Mouse (Mus musculus): ENCODE measurements around the gene Sdk2. TPM values are rescaled to one million over a fixed set of nuclear protein-coding genes. Genes with fewer than 3 reads are reported as not detected.

Sdk2 gene
- polyA plus RNA-seq, 1 experiment from 2014 or later: 3.6 TPM

GRCm38 (mm10) chr11:113831608-113832007 lies 235.2 kb downstream of the Sdk2 start:
- Histone ChIP-seq H3K9ac (no peak overlapping the region), H3K27me3 (ENCODE audit: control insufficient read depth, insufficient read depth, low read length) (no peaks in the 10 kb centered on the region), H3K4me2 (replicated peaks) (no peak overlapping the region), H3K9me3 (ENCODE audit: control insufficient read depth, low read length) (no peaks in the 10 kb centered on the region), H3K4me3 (replicated peaks; ENCODE audit: low read length) (no peak overlapping the region), H3K27ac (no peak overlapping the region), H3K36me3 (replicated peaks; ENCODE audit: control insufficient read depth, insufficient read depth) (peaks cover 18% of the 10 kb centered on the region; the same call in 1 of the 2 replicates), H3K4me1 (replicated peaks; ENCODE audit: control insufficient read depth, insufficient read depth, low read length) (peaks cover 8% of the 10 kb centered on the region; the same call in 1 of the 2 replicates)
- no peak for ATAC-seq (ENCODE audit: low FRiP score)
- no peak for DNase-seq (ENCODE audit: low spot score)
- WGBS: 80% methylated on average over 6 of the region's 6 CpGs

GRCm38 (mm10) chr11:113828081-113828554 lies 238.7 kb downstream of the Sdk2 start:
- WGBS: 28% methylated on average over 24 of the region's 24 CpGs
- H3K4me1 ChIP-seq (replicated peaks; ENCODE audit: control insufficient read depth, insufficient read depth, low read length): peaks cover 8% of the 10 kb centered on the region; the same call in 1 of the 2 replicates

GRCm38 (mm10) chr11:113820005-113820404 lies 246.8 kb downstream of the Sdk2 start:
- H3K9ac ChIP-seq: no peak overlapping the region
- H3K4me2 ChIP-seq (replicated peaks): no peak overlapping the region
- H3K9me3 ChIP-seq (ENCODE audit: control insufficient read depth, low read length): no peaks in the 10 kb centered on the region
- WGBS: 87% methylated on average over 10 of the region's 10 CpGs
- no peaks in the 10 kb centered on the region for H3K4me1 ChIP-seq (replicated peaks; ENCODE audit: control insufficient read depth, insufficient read depth, low read length)
- H3K27me3 ChIP-seq (ENCODE audit: control insufficient read depth, insufficient read depth, low read length): no peaks in the 10 kb centered on the region
- no peak overlapping the region for H3K4me3 ChIP-seq (replicated peaks; ENCODE audit: low read length)
- no peak for DNase-seq (ENCODE audit: low spot score)
- H3K27ac ChIP-seq: no peak overlapping the region
- ATAC-seq (ENCODE audit: low FRiP score): no peak
- H3K36me3 ChIP-seq (replicated peaks; ENCODE audit: control insufficient read depth, insufficient read depth): no peaks in the 10 kb centered on the region

More at GRCm38 (mm10) chr11:113828081-113828554, 238.7 kb downstream of the Sdk2 start:
- Histone ChIP-seq H3K4me3 (replicated peaks; ENCODE audit: low read length) (no peak overlapping the region), H3K4me2 (replicated peaks) (peak overlapping the region; percentile 38), H3K27ac (no peak overlapping the region), H3K9ac (0 out of 2 replicates have a peak overlapping the region, but pooled peaks have one; percentile 42), H3K27me3 (ENCODE audit: control insufficient read depth, insufficient read depth, low read length) (no peaks in the 10 kb centered on the region), H3K9me3 (ENCODE audit: control insufficient read depth, low read length) (no peaks in the 10 kb centered on the region), H3K36me3 (replicated peaks; ENCODE audit: control insufficient read depth, insufficient read depth) (peaks cover 22% of the 10 kb centered on the region; the same call in 1 of the 2 replicates)
- ATAC-seq (ENCODE audit: low FRiP score) (peak; percentile 36; the same call in 1 of the 2 replicates), DNase-seq (ENCODE audit: low spot score) (no peak)

GRCm38 (mm10) chr11:113819001-113819400 lies 247.8 kb downstream of the Sdk2 start:
- WGBS: 56% methylated on average over 1 of the region's 1 CpGs

GRCm38 (mm10) chr11:113816971-113817548 lies 249.8 kb downstream of the Sdk2 start:
- ATAC-seq (ENCODE audit: low FRiP score): no peak

More at GRCm38 (mm10) chr11:113819001-113819400, 247.8 kb downstream of the Sdk2 start:
- Histone ChIP-seq H3K27me3 (ENCODE audit: control insufficient read depth, insufficient read depth, low read length) (no peaks in the 10 kb centered on the region), H3K9me3 (ENCODE audit: control insufficient read depth, low read length) (no peaks in the 10 kb centered on the region), H3K4me3 (replicated peaks; ENCODE audit: low read length) (no peak overlapping the region), H3K36me3 (replicated peaks; ENCODE audit: control insufficient read depth, insufficient read depth) (no peaks in the 10 kb centered on the region), H3K4me1 (replicated peaks; ENCODE audit: control insufficient read depth, insufficient read depth, low read length) (no peaks in the 10 kb centered on the region), H3K27ac (no peak overlapping the region), H3K9ac (no peak overlapping the region), H3K4me2 (replicated peaks) (no peak overlapping the region)
- ATAC-seq (ENCODE audit: low FRiP score) (no peak), DNase-seq (ENCODE audit: low spot score) (no peak)

GRCm38 (mm10) chr11:113816439-113816838 lies 250.4 kb downstream of the Sdk2 start:
- no peak overlapping the region for H3K4me2 ChIP-seq (replicated peaks)
- ATAC-seq (ENCODE audit: low FRiP score) (no peak), DNase-seq (ENCODE audit: low spot score) (no peak)
- H3K9me3 ChIP-seq (ENCODE audit: control insufficient read depth, low read length): no peaks in the 10 kb centered on the region
- H3K27me3 ChIP-seq (ENCODE audit: control insufficient read depth, insufficient read depth, low read length): no peaks in the 10 kb centered on the region
- H3K9ac ChIP-seq: no peak overlapping the region
- H3K4me1 ChIP-seq (replicated peaks; ENCODE audit: control insufficient read depth, insufficient read depth, low read length): no peaks in the 10 kb centered on the region
- H3K4me3 ChIP-seq (replicated peaks; ENCODE audit: low read length): no peak overlapping the region
- H3K27ac ChIP-seq: no peak overlapping the region
- WGBS: 82% methylated on average over 4 of the region's 4 CpGs
- H3K36me3 ChIP-seq (replicated peaks; ENCODE audit: control insufficient read depth, insufficient read depth): no peaks in the 10 kb centered on the region

More at GRCm38 (mm10) chr11:113816971-113817548, 249.8 kb downstream of the Sdk2 start:
- no peaks in the 10 kb centered on the region for H3K36me3 ChIP-seq (replicated peaks; ENCODE audit: control insufficient read depth, insufficient read depth)
- H3K4me3 ChIP-seq (replicated peaks; ENCODE audit: low read length): no peak overlapping the region
- H3K9ac ChIP-seq: no peak overlapping the region
- no peak for DNase-seq (ENCODE audit: low spot score)
- no peak overlapping the region for H3K4me2 ChIP-seq (replicated peaks)
- H3K4me1 ChIP-seq (replicated peaks; ENCODE audit: control insufficient read depth, insufficient read depth, low read length): no peaks in the 10 kb centered on the region
- no peak overlapping the region for H3K27ac ChIP-seq
- no peaks in the 10 kb centered on the region for H3K9me3 ChIP-seq (ENCODE audit: control insufficient read depth, low read length)
- WGBS: 75% methylated on average over 12 of the region's 12 CpGs
- H3K27me3 ChIP-seq (ENCODE audit: control insufficient read depth, insufficient read depth, low read length): no peaks in the 10 kb centered on the region

GRCm38 (mm10) chr11:113811546-113812339 lies 255.1 kb downstream of the Sdk2 start:
- Histone ChIP-seq H3K27ac (no peak overlapping the region), H3K4me3 (replicated peaks; ENCODE audit: low read length) (no peak overlapping the region), H3K9me3 (ENCODE audit: control insufficient read depth, low read length) (no peaks in the 10 kb centered on the region), H3K4me1 (replicated peaks; ENCODE audit: control insufficient read depth, insufficient read depth, low read length) (peaks cover 10% of the 10 kb centered on the region; the same call in 1 of the 2 replicates), H3K4me2 (replicated peaks) (no peak overlapping the region), H3K9ac (no peak overlapping the region), H3K27me3 (ENCODE audit: control insufficient read depth, insufficient read depth, low read length) (no peaks in the 10 kb centered on the region), H3K36me3 (replicated peaks; ENCODE audit: control insufficient read depth, insufficient read depth) (no peaks in the 10 kb centered on the region)
- WGBS: 62% methylated on average over 20 of the region's 20 CpGs
- no peak; the same call in 1 of the 2 replicates for ATAC-seq (ENCODE audit: low FRiP score)
- no peak for DNase-seq (ENCODE audit: low spot score)

- Histone ChIP-seq H3K27me3 (ENCODE audit: control insufficient read depth, insufficient read depth, low read length) (no peaks in the 10 kb centered on the region), H3K4me1 (replicated peaks; ENCODE audit: control insufficient read depth, insufficient read depth, low read length) (peaks cover 10% of the 10 kb centered on the region; the same call in 1 of the 2 replicates), H3K9me3 (ENCODE audit: control insufficient read depth, low read length) (no peaks in the 10 kb centered on the region), H3K4me3 (replicated peaks; ENCODE audit: low read length) (no peak overlapping the region), H3K9ac (no peak overlapping the region), H3K4me2 (replicated peaks) (no peak overlapping the region), H3K36me3 (replicated peaks; ENCODE audit: control insufficient read depth, insufficient read depth) (no peaks in the 10 kb centered on the region), H3K27ac (no peak overlapping the region)
- ATAC-seq (ENCODE audit: low FRiP score): peak; percentile 69
- DNase-seq (ENCODE audit: low spot score): peak; percentile 97
- 38% methylated on average over 24 of the region's 24 CpGs for WGBS
Observed at GRCm38 (mm10) chr11:113810638-113811545, 256.0 kb downstream of the Sdk2 start.
